Mouse (Mus musculus) C2C12 (cell line): ENCODE measurements around the gene Cfap97d1. TPM values are rescaled to one million over a fixed set of nuclear protein-coding genes. Genes with fewer than 3 reads are reported as not detected.

ENCODE experiments used
- H3K27me3 ChIP-seq: one replicate; pipeline ENCODE4 v1.6.1; 2011; ENCODE audit not compliant: control insufficient read depth, insufficient read depth, insufficient read length
- H3K36me3 ChIP-seq: one replicate; pipeline ENCODE4 v1.6.1; 2011; ENCODE audit not compliant: control insufficient read depth, insufficient read depth
- H3K4me3 ChIP-seq: one replicate; pipeline ENCODE4 v1.5.1; 2011; ENCODE audit warnings: mild to moderate bottlenecking, control low read depth; ENCODE audit not compliant: poor library complexity, insufficient read depth, severe bottlenecking
- H3K79me2 ChIP-seq: one replicate; pipeline ENCODE4 v1.6.1; 2011; ENCODE audit not compliant: control insufficient read depth, insufficient read depth
- H3K79me3 ChIP-seq: one replicate; pipeline ENCODE4 v1.6.1; 2011; ENCODE audit warnings: low read depth, control low read depth
- H3ac ChIP-seq: one replicate; pipeline ENCODE3; 2011; ENCODE audit warnings: low read depth; ENCODE audit not compliant: control insufficient read depth, insufficient read length
- CEBPB ChIP-seq: IDR thresholded peaks from one replicate; pipeline ENCODE4 v1.6.1; 2011; ENCODE audit warnings: low read depth, mild to moderate bottlenecking, control low read depth, moderate library complexity
- CTCF ChIP-seq: IDR thresholded peaks from one replicate; pipeline ENCODE4 v1.5.1; 2011; ENCODE audit not compliant: control insufficient read depth, insufficient read depth, insufficient read length
- FOSL1 ChIP-seq: IDR thresholded peaks from one replicate; pipeline ENCODE4 v1.8.0; 2011; ENCODE audit warnings: mild to moderate bottlenecking, low read length; ENCODE audit not compliant: poor library complexity, insufficient read depth, severe bottlenecking
- MAX ChIP-seq: IDR thresholded peaks from one replicate; pipeline ENCODE4 v1.6.1; 2011; ENCODE audit warnings: mild to moderate bottlenecking, control low read depth
- MYOD1 ChIP-seq: IDR thresholded peaks from one replicate; pipeline ENCODE4 v1.6.1; 2011; ENCODE audit warnings: low read depth; ENCODE audit not compliant: control insufficient read depth, insufficient read length
- MYOG ChIP-seq: IDR thresholded peaks from one replicate; pipeline ENCODE4 v1.6.1; 2011; ENCODE audit not compliant: control insufficient read depth, insufficient read length; ENCODE audit errors: extremely low read depth
- USF1 ChIP-seq: IDR thresholded peaks from one replicate; pipeline ENCODE4 v1.6.1; 2011; ENCODE audit warnings: low read depth, mild to moderate bottlenecking, control low read depth, moderate library complexity
- polyA plus RNA-seq: library from polyadenylated mRNA; unstranded; fragments of >200 nt; fragmentation: generic; extraction: Trizol; gene quantifications from one replicate; pipeline ENCODE4 v1.2.1, GENCODE M21; 2012; ENCODE audit warnings: missing spikeins

The Cfap97d1 gene
- polyA plus RNA-seq, 1 experiment, result not detected

GRCm38 (mm10) chr11:102031149-102031548 lies 47.1 kb downstream of the Cfap97d1 start:
- no peak overlapping the region for H3K4me3 ChIP-seq
- H3K27me3 ChIP-seq, result peaks cover 23% of the 10 kb centered on the region
- no peaks in the 10 kb centered on the region for H3K36me3 ChIP-seq
- H3K79me2 ChIP-seq, result no peaks in the 10 kb centered on the region
- H3K79me3 ChIP-seq, result no peaks in the 10 kb centered on the region
- TF ChIP-seq CTCF (no peak), CEBPB (no peak), USF1 (no peak), FOSL1 (no peak), MYOD1 (no peak), MYOG (no peak), MAX (no peak)
- H3ac ChIP-seq, result no peak overlapping the region

- no peak for TF ChIP-seq USF1
- no peak for TF ChIP-seq CEBPB
- no peak for TF ChIP-seq MAX
- no peak for TF ChIP-seq MYOG
- TF ChIP-seq MYOD1, result no peak
- no peak for TF ChIP-seq FOSL1
- TF ChIP-seq CTCF, result no peak
- Histone ChIP-seq H3K79me3 (no peaks in the 10 kb centered on the region), H3ac (no peak overlapping the region), H3K79me2 (no peaks in the 10 kb centered on the region), H3K27me3 (peaks cover 40% of the 10 kb centered on the region), H3K36me3 (no peaks in the 10 kb centered on the region), H3K4me3 (no peak overlapping the region)
These were observed 49.0 kb downstream of the Cfap97d1 start for GRCm38 (mm10) chr11:102033055-102033591.

- H3K79me3 ChIP-seq, result no peaks in the 10 kb centered on the region
- no peak overlapping the region for H3ac ChIP-seq
- H3K4me3 ChIP-seq, result no peak overlapping the region
- no peak for TF ChIP-seq MAX
- no peak for TF ChIP-seq CTCF
- TF ChIP-seq MYOG, result no peak
- no peak for TF ChIP-seq CEBPB
- no peak for TF ChIP-seq FOSL1
- TF ChIP-seq MYOD1, result no peak
- no peak for TF ChIP-seq USF1
- H3K36me3 ChIP-seq, result no peaks in the 10 kb centered on the region
- no peaks in the 10 kb centered on the region for H3K79me2 ChIP-seq
- H3K27me3 ChIP-seq, result peaks cover 43% of the 10 kb centered on the region
These were observed 50.8 kb downstream of the Cfap97d1 start for GRCm38 (mm10) chr11:102034887-102035286.

- H3K79me2 ChIP-seq, result no peaks in the 10 kb centered on the region
- peaks cover 43% of the 10 kb centered on the region for H3K27me3 ChIP-seq
- TF ChIP-seq CTCF, result no peak
- TF ChIP-seq CEBPB, result no peak
- no peak for TF ChIP-seq MAX
- no peak for TF ChIP-seq FOSL1
- no peak for TF ChIP-seq MYOD1
- TF ChIP-seq USF1, result no peak
- TF ChIP-seq MYOG, result no peak
- H3ac ChIP-seq, result no peak overlapping the region
- H3K4me3 ChIP-seq, result no peak overlapping the region
- H3K79me3 ChIP-seq, result no peaks in the 10 kb centered on the region
- no peaks in the 10 kb centered on the region for H3K36me3 ChIP-seq
These were observed 51.4 kb downstream of the Cfap97d1 start for GRCm38 (mm10) chr11:102035456-102035960.

- no peak for TF ChIP-seq FOSL1
- no peak for TF ChIP-seq MYOD1
- TF ChIP-seq MYOG, result no peak
- no peak for TF ChIP-seq MAX
- TF ChIP-seq CEBPB, result no peak
- H3K79me2 ChIP-seq, result no peaks in the 10 kb centered on the region
These were observed 52.3 kb downstream of the Cfap97d1 start for GRCm38 (mm10) chr11:102036336-102036735.

DNA sequence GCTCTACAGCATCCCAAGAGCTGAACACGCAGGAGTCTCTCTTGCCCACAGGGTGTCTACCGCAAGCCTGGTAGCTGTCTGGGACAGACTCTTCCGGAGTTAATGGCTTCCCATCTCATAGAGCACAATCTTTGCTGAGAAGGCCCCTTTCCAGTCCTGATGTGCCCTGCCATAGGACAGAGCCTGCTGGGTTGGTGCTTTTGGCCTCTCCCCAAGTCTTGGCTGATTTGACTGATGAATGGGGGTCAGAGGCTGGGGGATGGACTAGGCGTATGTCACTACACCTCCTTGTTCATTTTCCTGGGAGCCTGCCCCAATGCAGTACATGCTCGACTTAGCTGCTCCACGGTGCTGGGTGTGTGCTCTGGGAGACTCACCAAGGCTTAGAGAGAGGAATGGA lies 53.7 kb downstream of the Cfap97d1 start:
- TF ChIP-seq CTCF (no peak), USF1 (no peak), MYOD1 (no peak), FOSL1 (no peak), CEBPB (no peak), MAX (no peak), MYOG (no peak)
- H3K79me2 ChIP-seq, result no peaks in the 10 kb centered on the region
- peaks cover 39% of the 10 kb centered on the region for H3K27me3 ChIP-seq
- no peaks in the 10 kb centered on the region for H3K79me3 ChIP-seq
- H3K4me3 ChIP-seq, result no peak overlapping the region
- H3ac ChIP-seq, result no peak overlapping the region
- no peaks in the 10 kb centered on the region for H3K36me3 ChIP-seq

More at GRCm38 (mm10) chr11:102036336-102036735, 52.3 kb downstream of the Cfap97d1 start:
- H3K4me3 ChIP-seq, result no peak overlapping the region
- no peak overlapping the region for H3ac ChIP-seq
- H3K27me3 ChIP-seq, result peaks cover 39% of the 10 kb centered on the region
- H3K36me3 ChIP-seq, result no peaks in the 10 kb centered on the region
- H3K79me3 ChIP-seq, result no peaks in the 10 kb centered on the region
